In genomic region chr3:127789500-127790191, GRCm38 (mm10) we compare ENCODE assay signal across 8 mouse cellular contexts. TPM values are rescaled to one million over a fixed set of nuclear protein-coding genes. Genes with fewer than 3 reads are reported as not detected.
DNase-seq lines count a peak whose midpoint lies in the region; ATAC-seq and TF ChIP-seq lines count a peak whose summit lies in the region.

Tifa (plus strand) TSS chr3:127789805.

- peaks cover 22% of the 10 kb centered on the region for H3K36me3 ChIP-seq in erythroblast, embryonic 14.5 days (ENCODE audit: control insufficient read depth)
- H3K36me3 ChIP-seq in heart, embryonic 15.5 days, result no peaks in the 10 kb centered on the region
- peaks cover under 1% of the 10 kb centered on the region for H3K36me3 ChIP-seq in liver, embryonic 16.5 days (ENCODE audit: control insufficient read depth, insufficient read depth)
- no peaks in the 10 kb centered on the region for H3K36me3 ChIP-seq in stomach, embryonic 16.5 days (ENCODE audit: control insufficient read depth, insufficient read depth, low read length)

- TF ChIP-seq CTCF in brain, embryonic 14.5 days (IDR thresholded peaks at IDR 0.05; ENCODE audit: borderline replicate concordance, extremely low read depth, insufficient read depth, insufficient read length), result no peak

- peaks cover 8% of the 10 kb centered on the region for H3K27me3 ChIP-seq in erythroblast, embryonic 14.5 days (ENCODE audit: control insufficient read depth)
- 0 out of 2 replicates have a peak, but pooled peaks cover 17% of the 10 kb centered on the region for H3K27me3 ChIP-seq in heart, embryonic 15.5 days
- H3K27me3 ChIP-seq in liver, embryonic 16.5 days (ENCODE audit: control insufficient read depth, insufficient read depth, low read depth, low read length), result no peaks in the 10 kb centered on the region
- peaks cover 5% of the 10 kb centered on the region; the same call in 1 of the 2 replicates for H3K27me3 ChIP-seq in stomach, embryonic 16.5 days (ENCODE audit: control insufficient read depth, insufficient read depth, low read length)

- peak; percentile 54 for DNase-seq in brain, embryonic 14.5 days (ENCODE audit: low read depth)
- DNase-seq in kidney, postnatal 10 days, result peak; percentile 80
- peak; percentile 75 for DNase-seq in neural tube, embryonic 10.5 days (ENCODE audit: extremely low spot score, low spot score)

- peaks cover 50% of the 10 kb centered on the region for H3K4me1 ChIP-seq in erythroblast, embryonic 14.5 days (ENCODE audit: control insufficient read depth)
- H3K4me1 ChIP-seq in heart, embryonic 15.5 days (replicated peaks), result peaks cover 6% of the 10 kb centered on the region
- H3K4me1 ChIP-seq in liver, embryonic 16.5 days (ENCODE audit: control insufficient read depth, low read depth, low read length), result peaks cover 17% of the 10 kb centered on the region
- peaks cover 9% of the 10 kb centered on the region for H3K4me1 ChIP-seq in stomach, embryonic 16.5 days (ENCODE audit: control insufficient read depth, insufficient read depth, low read length)

- peak within 1 kb of the TSS; percentile 21; the same call in 1 of the 2 replicates for H3K27ac ChIP-seq in heart, embryonic 15.5 days
- H3K27ac ChIP-seq in liver, embryonic 16.5 days (ENCODE audit: low read length), result peak within 1 kb of the TSS; percentile 92
- H3K27ac ChIP-seq in stomach, embryonic 16.5 days (ENCODE audit: low read length), result peak within 1 kb of the TSS; percentile 53

- H3K4me2 ChIP-seq in heart, embryonic 15.5 days, result peak within 1 kb of the TSS; percentile 100
- H3K4me2 ChIP-seq in liver, embryonic 16.5 days (ENCODE audit: low read depth, low read length), result peak within 1 kb of the TSS; percentile 91
- peak within 1 kb of the TSS; percentile 100 for H3K4me2 ChIP-seq in stomach, embryonic 16.5 days (ENCODE audit: low read depth, low read length)

- TF ChIP-seq POLR2A in brain, embryonic 14.5 days (IDR thresholded peaks at IDR 0.05; ENCODE audit: borderline replicate concordance, extremely low read depth, insufficient read depth, insufficient read length, poor library complexity, severe bottlenecking), result no peak

- peak within 1 kb of the TSS; percentile 60 for H3K9ac ChIP-seq in heart, embryonic 15.5 days
- H3K9ac ChIP-seq in liver, embryonic 16.5 days (ENCODE audit: low read depth, low read length), result peak within 1 kb of the TSS; percentile 93
- peak within 1 kb of the TSS; percentile 73 for H3K9ac ChIP-seq in stomach, embryonic 16.5 days (ENCODE audit: low read length)

- peak within 1 kb of the TSS; percentile 76 for H3K4me3 ChIP-seq in erythroblast, embryonic 14.5 days (replicated peaks)
- H3K4me3 ChIP-seq in heart, embryonic 15.5 days, result peak within 1 kb of the TSS; percentile 69
- peak within 1 kb of the TSS; percentile 80 for H3K4me3 ChIP-seq in liver, embryonic 16.5 days (ENCODE audit: low read depth, low read length)
- H3K4me3 ChIP-seq in stomach, embryonic 16.5 days (replicated peaks; ENCODE audit: low read length), result peak within 1 kb of the TSS; percentile 62

- peak; percentile 26 for ATAC-seq in CD4-positive, CD25-positive, alpha-beta regulatory T cell, adult 4 months
- peak; percentile 51 for ATAC-seq in heart, embryonic 15.5 days (replicated peaks; ENCODE audit: insufficient number of reproducible peaks, insufficient read depth, low FRiP score, low read depth)
- ATAC-seq in liver, embryonic 16.5 days (ENCODE audit: low read depth), result peak; percentile 45
- ATAC-seq in stomach, embryonic 16.5 days (ENCODE audit: insufficient read depth, low FRiP score), result peak; percentile 73

- H3K9me3 ChIP-seq in erythroblast, embryonic 14.5 days (ENCODE audit: control insufficient read depth, low read length), result peaks cover 7% of the 10 kb centered on the region
- H3K9me3 ChIP-seq in heart, embryonic 15.5 days (replicated peaks), result no peaks in the 10 kb centered on the region
- H3K9me3 ChIP-seq in liver, embryonic 16.5 days (replicated peaks; ENCODE audit: control insufficient read depth, low read length), result no peaks in the 10 kb centered on the region
- H3K9me3 ChIP-seq in stomach, embryonic 16.5 days (replicated peaks; ENCODE audit: control insufficient read depth, low read length), result no peaks in the 10 kb centered on the region

- WGBS in heart, embryonic 15.5 days, result 2% methylated on average over 44 of the region's 44 CpGs
- 3% methylated on average over 44 of the region's 44 CpGs for WGBS in liver, embryonic 16.5 days (ENCODE audit: insufficient replicate concordance)
- WGBS in stomach, embryonic 16.5 days, result 1% methylated on average over 42 of the region's 44 CpGs

RNA-seq across cellular contexts. Expression of gene Tifa, which starts in this region (rescaled TPM):
- polyA plus RNA-seq in CD4-positive, CD25-positive, alpha-beta regulatory T cell, adult 4 months (2017; shearing (Covaris generic)), result under 1 TPM in 1 of 2 experiments, not detected in 1; 0.38 TPM
- polyA plus RNA-seq in brain, embryonic 14.5 days (2012; rRNA removed), result 2.5 and 3.0 TPM in 2 replicates
- polyA plus RNA-seq in erythroblast, embryonic 14.5 days (2012), result 7.4 and 7.6 TPM in 2 replicates
- 3.3 and 4.1 TPM in 2 replicates for polyA plus RNA-seq in heart, embryonic 15.5 days (2015; fragmentation: Nextera tagmentation; extraction: Ambion mirVana)
- polyA plus RNA-seq in liver, embryonic 16.5 days (2015; fragmentation: Nextera tagmentation; extraction: Ambion mirVana), result 14.6 and 16.5 TPM in 2 replicates
- polyA plus RNA-seq in stomach, embryonic 16.5 days (2015; fragmentation: Nextera tagmentation; extraction: Ambion mirVana), result 7.3 and 7.4 TPM in 2 replicates

Comparison
In these comparisons a context has a peak if more than half of its experiments do, and no peak if none do; other contexts are left out.
1. Peak in every context shown above with its lines: DNase-seq, ATAC-seq, H3K4me3 ChIP-seq and H3K27ac ChIP-seq.
2. Peak in ATAC-seq in CD4-positive, CD25-positive, alpha-beta regulatory T cell, adult 4 months; RNA of the gene not detected or under 1 TPM.
3. H3K27ac ChIP-seq: peak in every context shown above with its lines; median percentile 92 in liver, embryonic 16.5 days; 53 in stomach, embryonic 16.5 days; 21 in heart, embryonic 15.5 days.